Mouse (Mus musculus) C2C12 (cell line): ENCODE results near the gene Rab19. TPM values are rescaled to one million over a fixed set of nuclear protein-coding genes. Genes with fewer than 3 reads are reported as not detected.

Experiments
- H3K27me3 ChIP-seq: one replicate; pipeline ENCODE4 v1.6.1; 2011; ENCODE audit not compliant: control insufficient read depth, insufficient read depth, insufficient read length
- H3K36me3 ChIP-seq: one replicate; pipeline ENCODE4 v1.6.1; 2011; ENCODE audit not compliant: control insufficient read depth, insufficient read depth
- H3K4me3 ChIP-seq: one replicate; pipeline ENCODE4 v1.5.1; 2011; ENCODE audit warnings: mild to moderate bottlenecking, control low read depth; ENCODE audit not compliant: poor library complexity, insufficient read depth, severe bottlenecking
- H3K79me2 ChIP-seq: one replicate; pipeline ENCODE4 v1.6.1; 2011; ENCODE audit not compliant: control insufficient read depth, insufficient read depth
- H3K79me3 ChIP-seq: one replicate; pipeline ENCODE4 v1.6.1; 2011; ENCODE audit warnings: low read depth, control low read depth
- H3ac ChIP-seq: one replicate; pipeline ENCODE3; 2011; ENCODE audit warnings: low read depth; ENCODE audit not compliant: control insufficient read depth, insufficient read length
- CEBPB ChIP-seq: IDR thresholded peaks from one replicate; pipeline ENCODE4 v1.6.1; 2011; ENCODE audit warnings: low read depth, mild to moderate bottlenecking, control low read depth, moderate library complexity
- CTCF ChIP-seq: IDR thresholded peaks from one replicate; pipeline ENCODE4 v1.5.1; 2011; ENCODE audit not compliant: control insufficient read depth, insufficient read depth, insufficient read length
- FOSL1 ChIP-seq: IDR thresholded peaks from one replicate; pipeline ENCODE4 v1.8.0; 2011; ENCODE audit warnings: mild to moderate bottlenecking, low read length; ENCODE audit not compliant: poor library complexity, insufficient read depth, severe bottlenecking
- MAX ChIP-seq: IDR thresholded peaks from one replicate; pipeline ENCODE4 v1.6.1; 2011; ENCODE audit warnings: mild to moderate bottlenecking, control low read depth
- MYOD1 ChIP-seq: IDR thresholded peaks from one replicate; pipeline ENCODE4 v1.6.1; 2011; ENCODE audit warnings: low read depth; ENCODE audit not compliant: control insufficient read depth, insufficient read length
- MYOG ChIP-seq: IDR thresholded peaks from one replicate; pipeline ENCODE4 v1.6.1; 2011; ENCODE audit not compliant: control insufficient read depth, insufficient read length; ENCODE audit errors: extremely low read depth
- USF1 ChIP-seq: IDR thresholded peaks from one replicate; pipeline ENCODE4 v1.6.1; 2011; ENCODE audit warnings: low read depth, mild to moderate bottlenecking, control low read depth, moderate library complexity
- polyA plus RNA-seq: library from polyadenylated mRNA; unstranded; fragments of >200 nt; fragmentation: generic; extraction: Trizol; gene quantifications from one replicate; pipeline ENCODE4 v1.2.1, GENCODE M21; 2012; ENCODE audit warnings: missing spikeins

The Rab19 gene
- polyA plus RNA-seq, 1 experiment = not detected

GRCm38 (mm10) chr6:39395471-39395870 lies 14.5 kb downstream of the Rab19 start:
- H3K36me3 ChIP-seq = no peaks in the 10 kb centered on the region
- no peak overlapping the region for H3ac ChIP-seq
- no peak for TF ChIP-seq CEBPB
- no peak for TF ChIP-seq MYOD1
- no peak for TF ChIP-seq CTCF
- no peak for TF ChIP-seq USF1
- TF ChIP-seq MYOG = no peak

GRCm38 (mm10) chr6:39395916-39396315 lies 14.9 kb downstream of the Rab19 start:
- Histone ChIP-seq H3K79me3 (no peaks in the 10 kb centered on the region), H3K4me3 (no peak overlapping the region), H3K36me3 (no peaks in the 10 kb centered on the region), H3K27me3 (no peaks in the 10 kb centered on the region), H3ac (no peak overlapping the region), H3K79me2 (no peaks in the 10 kb centered on the region)
- no peak for TF ChIP-seq FOSL1
- TF ChIP-seq MAX = no peak
- TF ChIP-seq MYOG = no peak
- no peak for TF ChIP-seq USF1
- no peak for TF ChIP-seq CTCF
- TF ChIP-seq CEBPB = no peak

More at GRCm38 (mm10) chr6:39395471-39395870, 14.5 kb downstream of the Rab19 start:
- Histone ChIP-seq H3K79me3 (no peaks in the 10 kb centered on the region), H3K79me2 (no peaks in the 10 kb centered on the region), H3K4me3 (no peak overlapping the region), H3K27me3 (no peaks in the 10 kb centered on the region)

DNA sequence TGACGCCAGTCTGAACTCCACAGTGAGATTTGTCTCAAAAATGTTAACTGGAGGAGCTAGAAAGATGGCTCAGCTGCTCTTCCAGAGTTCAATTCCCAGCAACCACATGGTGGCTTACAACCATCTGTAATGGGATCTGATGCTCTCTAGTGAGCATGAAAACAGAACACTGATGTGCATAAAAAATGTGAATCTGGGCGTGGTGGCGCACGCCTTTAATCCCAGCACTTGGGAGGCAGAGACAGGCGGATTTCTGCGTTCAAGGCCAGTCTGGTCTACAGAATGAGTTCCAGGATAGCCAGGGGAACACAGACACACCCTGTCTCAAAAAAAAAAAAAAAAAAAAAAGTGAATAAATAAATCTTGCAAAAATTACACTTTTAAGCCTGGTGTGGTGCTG lies 16.1 kb downstream of the Rab19 start:
- TF ChIP-seq CEBPB (no peak), MYOD1 (no peak), CTCF (no peak), FOSL1 (no peak), MAX (no peak), MYOG (no peak), USF1 (no peak)
- no peaks in the 10 kb centered on the region for H3K79me3 ChIP-seq
- no peak overlapping the region for H3ac ChIP-seq
- H3K36me3 ChIP-seq = no peaks in the 10 kb centered on the region
- no peaks in the 10 kb centered on the region for H3K27me3 ChIP-seq
- H3K79me2 ChIP-seq = no peaks in the 10 kb centered on the region
- no peak overlapping the region for H3K4me3 ChIP-seq

- H3K36me3 ChIP-seq = no peaks in the 10 kb centered on the region
- H3K4me3 ChIP-seq = no peak overlapping the region
- TF ChIP-seq CTCF = no peak
- TF ChIP-seq MYOD1 = no peak
- TF ChIP-seq MAX = no peak
- TF ChIP-seq FOSL1 = no peak
- TF ChIP-seq CEBPB = no peak
- TF ChIP-seq MYOG = no peak
- TF ChIP-seq USF1 = no peak
Observed at GRCm38 (mm10) chr6:39398342-39398741, 17.4 kb downstream of the Rab19 start.

GRCm38 (mm10) chr6:39400343-39400742 lies 19.4 kb downstream of the Rab19 start:
- Histone ChIP-seq H3ac (no peak overlapping the region), H3K4me3 (no peak overlapping the region), H3K79me3 (no peaks in the 10 kb centered on the region), H3K79me2 (no peaks in the 10 kb centered on the region), H3K36me3 (peaks cover 5% of the 10 kb centered on the region), H3K27me3 (no peaks in the 10 kb centered on the region)
- TF ChIP-seq CTCF (no peak), MAX (no peak), FOSL1 (no peak), MYOG (no peak), MYOD1 (no peak), USF1 (no peak), CEBPB (no peak)

More at GRCm38 (mm10) chr6:39398342-39398741, 17.4 kb downstream of the Rab19 start:
- H3K27me3 ChIP-seq = no peaks in the 10 kb centered on the region
- no peaks in the 10 kb centered on the region for H3K79me3 ChIP-seq
- no peaks in the 10 kb centered on the region for H3K79me2 ChIP-seq
- no peak overlapping the region for H3ac ChIP-seq

DNA sequence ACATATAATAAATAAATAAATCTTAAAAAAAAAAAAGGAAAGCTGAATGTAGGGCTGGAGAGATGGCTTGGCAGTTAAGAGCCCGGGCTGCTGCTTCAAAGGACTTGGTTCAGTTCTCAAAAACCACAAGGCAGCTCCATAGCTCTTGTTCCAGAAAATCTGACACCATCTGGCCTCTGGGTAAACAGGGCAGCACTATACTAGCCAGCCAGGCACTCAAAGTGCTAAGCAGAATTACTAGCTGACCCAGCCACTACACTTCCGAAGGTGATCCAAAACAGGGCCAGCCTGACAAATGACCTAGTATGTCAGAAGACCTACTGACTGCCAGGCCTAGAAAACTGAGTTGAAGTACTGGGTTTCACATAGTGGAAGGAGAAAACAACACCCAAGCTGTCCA lies 22.2 kb downstream of the Rab19 start:
- Histone ChIP-seq H3K4me3 (no peak overlapping the region), H3K79me3 (no peaks in the 10 kb centered on the region), H3K79me2 (no peaks in the 10 kb centered on the region), H3K36me3 (peaks cover 5% of the 10 kb centered on the region), H3ac (no peak overlapping the region), H3K27me3 (no peaks in the 10 kb centered on the region)
- no peak for TF ChIP-seq MAX
- TF ChIP-seq CTCF = no peak
- TF ChIP-seq MYOG = no peak
